Mouse (Mus musculus): ENCODE results near the gene Fhl2.

The Fhl2 gene

GRCm38 (mm10) chr1:43110556-43110955 lies 86.2 kb downstream of the Fhl2 start:
- in situ Hi-C loops (cut with MboI, MseI): no loop called here

GRCm38 (mm10) chr1:43108729-43109128 lies 88.1 kb downstream of the Fhl2 start:
- in situ Hi-C loops (cut with MboI, MseI): loop anchor here (5.0 to 10.0 kb wide), 2 partner anchors 196 to 414 kb away; partner anchors contain the start of gene Pou3f3

GRCm38 (mm10) chr1:43098031-43098984 lies 98.5 kb downstream of the Fhl2 start, which contains the start of the genes Tgfbrap1 and AI597479:
Tgfbrap1 (minus strand) TSS chr1:43098637.
AI597479 (plus strand) TSS chr1:43098710.
- in situ Hi-C loops (cut with MboI, MseI): no loop called here

- in situ Hi-C loops (cut with MboI, MseI): no loop called here
Measured at GRCm38 (mm10) chr1:43094206-43094605, 102.6 kb downstream of the Fhl2 start.

GRCm38 (mm10) chr1:43092056-43093015 lies 104.4 kb downstream of the Fhl2 start:
- in situ Hi-C loops (cut with MboI, MseI): no loop called here

GRCm38 (mm10) chr1:43091306-43092055 lies 105.3 kb downstream of the Fhl2 start:
- in situ Hi-C loops (cut with MboI, MseI): no loop called here

- in situ Hi-C loops (cut with MboI, MseI): no loop called here
Measured at GRCm38 (mm10) chr1:43090418-43090817, 106.4 kb downstream of the Fhl2 start.

- in situ Hi-C loops (cut with MboI, MseI): no loop called here
Measured at GRCm38 (mm10) chr1:43082946-43083345, 113.8 kb downstream of the Fhl2 start.

GRCm38 (mm10) chr1:43078124-43078523 lies 118.7 kb downstream of the Fhl2 start:
- in situ Hi-C loops (cut with MboI, MseI): no loop called here

- in situ Hi-C loops (cut with MboI, MseI): no loop called here
Measured at GRCm38 (mm10) chr1:43074791-43075190, 122.0 kb downstream of the Fhl2 start.

All from regulatory T cell (primary cell).